Mouse (Mus musculus): ENCODE data around the gene Rsrc1. TPM values are rescaled to one million over a fixed set of nuclear protein-coding genes. Genes with fewer than 3 reads are reported as not detected.
"Not testable (repeated sequence)": the region's sequence is repeated elsewhere in the genome, so short reads cannot be mapped to it uniquely, and the experiment has no call there.

Gene Rsrc1
- polyA plus RNA-seq, 1 experiment from 2014 or later, result 39.6 TPM

GRCm38 (mm10) chr3:67135749-67136375, 154.7 kb downstream of the Rsrc1 start:
- H3K27me3 ChIP-seq, result no peaks in the 10 kb centered on the region
- H3K9me3 ChIP-seq (replicated peaks), result no peaks in the 10 kb centered on the region
- no peak overlapping the region for H3K9ac ChIP-seq
- H3K4me1 ChIP-seq, result no peaks in the 10 kb centered on the region
- H3K4me2 ChIP-seq (replicated peaks), result no peak overlapping the region
- no peak for ATAC-seq (ENCODE audit: insufficient number of reproducible peaks, low FRiP score, low TSS enrichment, low read depth)
- WGBS, result 84% methylated on average over 2 of the region's 2 CpGs
- H3K4me3 ChIP-seq (replicated peaks), result no peak overlapping the region
- H3K27ac ChIP-seq (replicated peaks), result no peak overlapping the region
- H3K36me3 ChIP-seq, result no peaks in the 10 kb centered on the region

- Histone ChIP-seq H3K9ac (no peak overlapping the region), H3K27ac (replicated peaks) (no peak overlapping the region), H3K4me3 (replicated peaks) (no peak overlapping the region), H3K9me3 (replicated peaks) (no peaks in the 10 kb centered on the region), H3K36me3 (no peaks in the 10 kb centered on the region), H3K27me3 (no peaks in the 10 kb centered on the region), H3K4me2 (replicated peaks) (no peak overlapping the region), H3K4me1 (no peaks in the 10 kb centered on the region)
- ATAC-seq (ENCODE audit: insufficient number of reproducible peaks, low FRiP score, low TSS enrichment, low read depth), result no peak
- 85% methylated on average over 2 of the region's 2 CpGs for WGBS
Observed at GRCm38 (mm10) chr3:67144952-67145351, 163.8 kb downstream of the Rsrc1 start.

GRCm38 (mm10) chr3:67146280-67146679, 165.1 kb downstream of the Rsrc1 start:
- H3K9me3 ChIP-seq (replicated peaks), result no peaks in the 10 kb centered on the region
- 94% methylated on average over 1 of the region's 1 CpGs for WGBS
- no peaks in the 10 kb centered on the region for H3K27me3 ChIP-seq
- H3K9ac ChIP-seq, result no peak overlapping the region
- ATAC-seq (ENCODE audit: insufficient number of reproducible peaks, low FRiP score, low TSS enrichment, low read depth), result no peak
- no peak overlapping the region for H3K27ac ChIP-seq (replicated peaks)
- H3K4me1 ChIP-seq, result no peaks in the 10 kb centered on the region
- no peak overlapping the region for H3K4me2 ChIP-seq (replicated peaks)
- H3K36me3 ChIP-seq, result no peaks in the 10 kb centered on the region
- H3K4me3 ChIP-seq (replicated peaks), result no peak overlapping the region

GRCm38 (mm10) chr3:67147246-67147645, 166.1 kb downstream of the Rsrc1 start:
- H3K9ac ChIP-seq, result no peak overlapping the region
- no peak overlapping the region for H3K4me3 ChIP-seq (replicated peaks)
- WGBS, result 41% methylated on average over 3 of the region's 3 CpGs
- H3K36me3 ChIP-seq, result no peaks in the 10 kb centered on the region
- no peak for ATAC-seq (ENCODE audit: insufficient number of reproducible peaks, low FRiP score, low TSS enrichment, low read depth)
- H3K27me3 ChIP-seq, result no peaks in the 10 kb centered on the region
- H3K27ac ChIP-seq (replicated peaks), result no peak overlapping the region
- no peaks in the 10 kb centered on the region for H3K4me1 ChIP-seq
- H3K9me3 ChIP-seq (replicated peaks), result no peaks in the 10 kb centered on the region
- no peak overlapping the region for H3K4me2 ChIP-seq (replicated peaks)

GRCm38 (mm10) chr3:67197179-67197578, 216.0 kb downstream of the Rsrc1 start:
- Histone ChIP-seq H3K27ac (replicated peaks) (no peak overlapping the region), H3K9me3 (replicated peaks) (no peaks in the 10 kb centered on the region), H3K4me2 (replicated peaks) (no peak overlapping the region), H3K4me3 (replicated peaks) (no peak overlapping the region), H3K9ac (no peak overlapping the region), H3K4me1 (no peaks in the 10 kb centered on the region), H3K36me3 (no peaks in the 10 kb centered on the region), H3K27me3 (no peaks in the 10 kb centered on the region)
- 36% methylated on average over 3 of the region's 3 CpGs for WGBS
- no peak for ATAC-seq (ENCODE audit: insufficient number of reproducible peaks, low FRiP score, low TSS enrichment, low read depth)

- Histone ChIP-seq H3K4me2 (replicated peaks) (no peak overlapping the region), H3K9me3 (replicated peaks) (no peaks in the 10 kb centered on the region), H3K4me3 (replicated peaks) (no peak overlapping the region), H3K27ac (replicated peaks) (no peak overlapping the region), H3K4me1 (no peaks in the 10 kb centered on the region), H3K36me3 (no peaks in the 10 kb centered on the region), H3K27me3 (no peaks in the 10 kb centered on the region), H3K9ac (no peak overlapping the region)
- 81% methylated on average over 1 of the region's 1 CpGs for WGBS
- no peak for ATAC-seq (ENCODE audit: insufficient number of reproducible peaks, low FRiP score, low TSS enrichment, low read depth)
Observed at GRCm38 (mm10) chr3:67213047-67213457, 231.9 kb downstream of the Rsrc1 start.

GRCm38 (mm10) chr3:67232617-67233241, 251.5 kb downstream of the Rsrc1 start:
- no peak for ATAC-seq (ENCODE audit: insufficient number of reproducible peaks, low FRiP score, low TSS enrichment, low read depth)
- no peaks in the 10 kb centered on the region for H3K27me3 ChIP-seq
- no peaks in the 10 kb centered on the region for H3K36me3 ChIP-seq
- no peak overlapping the region for H3K9ac ChIP-seq
- no peaks in the 10 kb centered on the region for H3K9me3 ChIP-seq (replicated peaks)
- no peak overlapping the region for H3K4me3 ChIP-seq (replicated peaks)
- H3K4me1 ChIP-seq, result no peaks in the 10 kb centered on the region
- H3K4me2 ChIP-seq (replicated peaks), result no peak overlapping the region
- WGBS, result 48% methylated on average over 3 of the region's 3 CpGs
- H3K27ac ChIP-seq (replicated peaks), result no peak overlapping the region

- not testable (repeated sequence) for H3K4me3 ChIP-seq (replicated peaks); ATAC-seq (ENCODE audit: insufficient number of reproducible peaks, low FRiP score, low TSS enrichment, low read depth); H3K4me1 ChIP-seq; H3K27me3 ChIP-seq; H3K9me3 ChIP-seq (replicated peaks); H3K4me2 ChIP-seq (replicated peaks); H3K9ac ChIP-seq; H3K27ac ChIP-seq (replicated peaks); H3K36me3 ChIP-seq
- 89% methylated on average over 10 of the region's 10 CpGs for WGBS
Observed at GRCm38 (mm10) chr3:67242451-67242850, 261.3 kb downstream of the Rsrc1 start.

- Histone ChIP-seq H3K9me3 (replicated peaks) (no peaks in the 10 kb centered on the region), H3K27ac (replicated peaks) (no peak overlapping the region), H3K27me3 (no peaks in the 10 kb centered on the region), H3K4me2 (replicated peaks) (no peak overlapping the region), H3K36me3 (no peaks in the 10 kb centered on the region), H3K9ac (no peak overlapping the region), H3K4me1 (no peaks in the 10 kb centered on the region), H3K4me3 (replicated peaks) (no peak overlapping the region)
- no peak for ATAC-seq (ENCODE audit: insufficient number of reproducible peaks, low FRiP score, low TSS enrichment, low read depth)
- WGBS, result 61% methylated on average over 3 of the region's 3 CpGs
Observed at GRCm38 (mm10) chr3:67267448-67267847, 286.3 kb downstream of the Rsrc1 start.

- no peak for ATAC-seq (ENCODE audit: insufficient number of reproducible peaks, low FRiP score, low TSS enrichment, low read depth)
- Histone ChIP-seq H3K4me3 (replicated peaks) (no peak overlapping the region), H3K27ac (replicated peaks) (no peak overlapping the region), H3K36me3 (no peaks in the 10 kb centered on the region), H3K9me3 (replicated peaks) (no peaks in the 10 kb centered on the region), H3K4me2 (replicated peaks) (no peak overlapping the region), H3K27me3 (no peaks in the 10 kb centered on the region), H3K9ac (no peak overlapping the region), H3K4me1 (no peaks in the 10 kb centered on the region)
- WGBS, result 82% methylated on average over 4 of the region's 4 CpGs
Observed at GRCm38 (mm10) chr3:67279781-67280180, 298.6 kb downstream of the Rsrc1 start.

GRCm38 (mm10) chr3:67280247-67280646, 299.1 kb downstream of the Rsrc1 start:
- H3K4me2 ChIP-seq (replicated peaks), result no peak overlapping the region
- no peak overlapping the region for H3K27ac ChIP-seq (replicated peaks)
- H3K4me1 ChIP-seq, result no peaks in the 10 kb centered on the region
- 85% methylated on average over 3 of the region's 3 CpGs for WGBS
- no peak overlapping the region for H3K9ac ChIP-seq
- no peaks in the 10 kb centered on the region for H3K36me3 ChIP-seq
- no peak overlapping the region for H3K4me3 ChIP-seq (replicated peaks)
- ATAC-seq (ENCODE audit: insufficient number of reproducible peaks, low FRiP score, low TSS enrichment, low read depth), result no peak
- H3K27me3 ChIP-seq, result no peaks in the 10 kb centered on the region
- H3K9me3 ChIP-seq (replicated peaks), result no peaks in the 10 kb centered on the region

- WGBS, result 65% methylated on average over 1 of the region's 1 CpGs
- H3K4me3 ChIP-seq (replicated peaks), result no peak overlapping the region
- H3K36me3 ChIP-seq, result no peaks in the 10 kb centered on the region
- H3K27me3 ChIP-seq, result no peaks in the 10 kb centered on the region
- no peak overlapping the region for H3K27ac ChIP-seq (replicated peaks)
- H3K9me3 ChIP-seq (replicated peaks), result no peaks in the 10 kb centered on the region
- no peak for ATAC-seq (ENCODE audit: insufficient number of reproducible peaks, low FRiP score, low TSS enrichment, low read depth)
- H3K4me1 ChIP-seq, result no peaks in the 10 kb centered on the region
- H3K4me2 ChIP-seq (replicated peaks), result no peak overlapping the region
- H3K9ac ChIP-seq, result no peak overlapping the region
Observed at GRCm38 (mm10) chr3:67284039-67284438, 302.8 kb downstream of the Rsrc1 start.

Data from embryonic facial prominence, embryonic 15.5 days (tissue).